Mouse (Mus musculus): Measurements from ENCODE around the gene Vil1. TPM values are rescaled to one million over a fixed set of nuclear protein-coding genes. Genes with fewer than 3 reads are reported as not detected.
A peak's percentile ranks its signal among the peaks of the same experiment; 100 is the strongest.

Vil1 gene
- polyA plus RNA-seq, 1 experiment from 2014 or later: 0.34 TPM

DNA sequence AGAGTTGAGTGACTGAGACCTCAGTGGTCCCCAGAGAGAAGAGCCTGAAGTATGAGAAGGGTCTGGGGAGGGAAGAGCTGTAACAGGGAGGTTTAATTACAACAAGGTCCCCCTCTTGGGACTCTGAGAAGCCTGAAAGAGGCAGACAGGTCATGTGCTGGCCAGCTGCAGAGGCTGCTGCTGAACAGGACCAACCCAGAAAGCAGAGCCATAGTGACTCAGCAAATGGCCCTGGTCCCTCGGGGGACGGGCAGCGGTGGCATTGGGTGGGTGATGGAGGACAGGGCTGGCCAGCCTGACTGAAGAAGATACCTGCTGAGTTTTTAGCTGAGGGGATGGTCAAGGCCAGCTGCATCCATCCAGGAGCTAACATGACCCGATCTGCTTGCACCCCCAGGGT, 32.8 kb upstream of the Vil1 start:
- ATAC-seq (ENCODE audit: borderline replicate concordance, extremely low read depth, low FRiP score, low TSS enrichment): no peak
- Histone ChIP-seq H3K4me3 (no peak overlapping the region), H3K27ac (no peak overlapping the region), H3K36me3 (no peaks in the 10 kb centered on the region), H3K4me1 (no peaks in the 10 kb centered on the region; the same call in 1 of the 2 replicates), H3K4me2 (no peak overlapping the region), H3K9ac (no peak overlapping the region), H3K9me3 (no peaks in the 10 kb centered on the region), H3K27me3 (no peaks in the 10 kb centered on the region)
- WGBS: 73% methylated on average over 4 of the region's 4 CpGs

GRCm38 (mm10) chr1:74379058-74379504, 30.1 kb upstream of the Vil1 start:
- no peaks in the 10 kb centered on the region for H3K27me3 ChIP-seq
- no peaks in the 10 kb centered on the region for H3K36me3 ChIP-seq
- WGBS: 79% methylated on average over 7 of the region's 7 CpGs
- no peaks in the 10 kb centered on the region; the same call in 1 of the 2 replicates for H3K4me1 ChIP-seq
- H3K9ac ChIP-seq: no peak overlapping the region
- H3K27ac ChIP-seq: no peak overlapping the region
- H3K4me2 ChIP-seq: no peak overlapping the region
- ATAC-seq (ENCODE audit: borderline replicate concordance, extremely low read depth, low FRiP score, low TSS enrichment): no peak
- no peak overlapping the region for H3K4me3 ChIP-seq
- H3K9me3 ChIP-seq: no peaks in the 10 kb centered on the region

DNA sequence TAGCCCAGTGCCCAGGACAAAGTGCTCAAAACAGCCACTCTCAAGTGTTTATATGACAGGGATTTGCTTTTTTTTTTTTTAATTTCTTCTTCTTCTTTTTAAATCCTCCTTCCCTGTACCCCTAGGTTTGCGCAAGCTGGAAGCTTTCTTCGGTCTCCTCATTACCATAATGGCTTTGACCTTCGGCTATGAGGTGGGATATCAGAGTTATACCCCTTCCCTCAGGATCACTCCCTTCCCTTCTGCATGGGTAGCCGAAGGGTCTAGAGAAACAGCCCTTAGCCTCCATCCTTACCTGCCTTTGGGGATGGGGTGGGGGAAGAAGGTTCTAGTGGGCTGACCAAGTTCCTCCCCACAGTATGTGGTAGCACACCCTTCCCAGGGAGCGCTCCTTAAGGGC, 28.7 kb upstream of the Vil1 start:
- Histone ChIP-seq H3K4me1 (no peaks in the 10 kb centered on the region; the same call in 1 of the 2 replicates), H3K9ac (no peak overlapping the region), H3K9me3 (no peaks in the 10 kb centered on the region), H3K36me3 (no peaks in the 10 kb centered on the region), H3K4me2 (no peak overlapping the region), H3K27ac (no peak overlapping the region), H3K27me3 (no peaks in the 10 kb centered on the region), H3K4me3 (no peak overlapping the region)
- ATAC-seq (ENCODE audit: borderline replicate concordance, extremely low read depth, low FRiP score, low TSS enrichment): no peak
- 65% methylated on average over 5 of the region's 5 CpGs for WGBS

GRCm38 (mm10) chr1:74381588-74382021, 27.6 kb upstream of the Vil1 start:
- Histone ChIP-seq H3K4me2 (no peak overlapping the region), H3K36me3 (no peaks in the 10 kb centered on the region), H3K4me3 (no peak overlapping the region), H3K27me3 (no peaks in the 10 kb centered on the region), H3K9me3 (no peaks in the 10 kb centered on the region), H3K4me1 (no peaks in the 10 kb centered on the region; the same call in 1 of the 2 replicates), H3K9ac (no peak overlapping the region), H3K27ac (no peak overlapping the region)
- ATAC-seq (ENCODE audit: borderline replicate concordance, extremely low read depth, low FRiP score, low TSS enrichment): no peak
- WGBS: 86% methylated on average over 10 of the region's 10 CpGs

- no peak for ATAC-seq (ENCODE audit: borderline replicate concordance, extremely low read depth, low FRiP score, low TSS enrichment)
Measured at GRCm38 (mm10) chr1:74383385-74383784, 25.8 kb upstream of the Vil1 start.

GRCm38 (mm10) chr1:74384525-74384924, 24.7 kb upstream of the Vil1 start:
- Histone ChIP-seq H3K27ac (no peak overlapping the region), H3K4me2 (no peak overlapping the region), H3K9me3 (no peaks in the 10 kb centered on the region), H3K27me3 (no peaks in the 10 kb centered on the region), H3K4me1 (peaks cover 13% of the 10 kb centered on the region), H3K9ac (no peak overlapping the region), H3K36me3 (no peaks in the 10 kb centered on the region), H3K4me3 (no peak overlapping the region)
- ATAC-seq (ENCODE audit: borderline replicate concordance, extremely low read depth, low FRiP score, low TSS enrichment): no peak
- 79% methylated on average over 8 of the region's 8 CpGs for WGBS

More at GRCm38 (mm10) chr1:74383385-74383784, 25.8 kb upstream of the Vil1 start:
- H3K4me1 ChIP-seq: peaks cover 9% of the 10 kb centered on the region; the same call in 1 of the 2 replicates
- no peak overlapping the region for H3K9ac ChIP-seq
- no peak overlapping the region for H3K4me2 ChIP-seq
- 67% methylated on average over 13 of the region's 13 CpGs for WGBS
- H3K9me3 ChIP-seq: no peaks in the 10 kb centered on the region
- no peaks in the 10 kb centered on the region for H3K27me3 ChIP-seq
- no peaks in the 10 kb centered on the region for H3K36me3 ChIP-seq
- H3K4me3 ChIP-seq: no peak overlapping the region
- H3K27ac ChIP-seq: no peak overlapping the region

- H3K4me3 ChIP-seq: no peak overlapping the region
- 90% methylated on average over 10 of the region's 10 CpGs for WGBS
Measured at GRCm38 (mm10) chr1:74385064-74385463, 24.1 kb upstream of the Vil1 start.

DNA sequence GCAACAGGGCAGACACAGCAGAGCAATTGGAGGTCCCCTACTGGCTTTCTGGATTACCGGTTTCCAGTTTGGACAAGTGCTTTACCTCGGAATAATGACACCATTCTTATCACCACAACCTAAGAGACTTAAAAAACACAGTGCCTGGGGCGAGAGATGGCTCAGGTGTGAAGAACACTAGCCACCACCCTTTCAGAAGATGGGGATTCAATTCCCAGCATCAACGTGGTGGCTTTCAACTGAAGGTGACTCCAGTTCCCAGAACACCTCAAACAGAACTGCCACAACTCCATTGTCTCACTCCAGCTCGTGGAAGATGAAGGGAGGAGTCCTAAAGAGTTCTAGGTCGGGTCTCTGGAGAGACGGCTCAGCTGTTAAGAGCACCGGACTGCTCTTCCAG, 23.6 kb upstream of the Vil1 start:
- Histone ChIP-seq H3K4me2 (no peak overlapping the region), H3K36me3 (no peaks in the 10 kb centered on the region), H3K4me3 (no peak overlapping the region), H3K27me3 (no peaks in the 10 kb centered on the region), H3K9me3 (no peaks in the 10 kb centered on the region), H3K27ac (no peak overlapping the region), H3K9ac (no peak overlapping the region), H3K4me1 (peaks cover 23% of the 10 kb centered on the region)
- 74% methylated on average over 8 of the region's 8 CpGs for WGBS
- ATAC-seq (ENCODE audit: borderline replicate concordance, extremely low read depth, low FRiP score, low TSS enrichment): no peak

More at GRCm38 (mm10) chr1:74385064-74385463, 24.1 kb upstream of the Vil1 start:
- peaks cover 19% of the 10 kb centered on the region for H3K4me1 ChIP-seq
- no peaks in the 10 kb centered on the region for H3K27me3 ChIP-seq
- H3K4me2 ChIP-seq: no peak overlapping the region
- no peak overlapping the region for H3K9ac ChIP-seq
- no peak overlapping the region for H3K27ac ChIP-seq
- no peak for ATAC-seq (ENCODE audit: borderline replicate concordance, extremely low read depth, low FRiP score, low TSS enrichment)
- H3K9me3 ChIP-seq: no peaks in the 10 kb centered on the region
- H3K36me3 ChIP-seq: no peaks in the 10 kb centered on the region

DNA sequence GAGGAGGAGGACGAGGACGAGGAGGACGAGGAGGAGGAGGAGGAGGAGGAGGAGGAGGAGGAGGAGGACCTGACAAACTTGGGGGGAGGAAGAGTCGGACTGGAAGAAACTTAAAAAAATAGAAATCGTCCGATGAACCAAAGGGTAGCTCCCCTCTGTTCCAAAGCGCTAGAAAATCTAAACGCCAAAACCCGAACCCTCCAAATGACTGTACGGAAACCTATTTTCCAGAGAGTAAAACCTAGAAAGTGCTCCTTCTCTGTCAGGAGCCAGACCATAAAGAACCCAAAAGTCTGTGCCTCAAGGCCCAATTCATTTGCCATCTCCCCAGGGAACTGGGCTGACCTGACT, 22.8 kb upstream of the Vil1 start:
- H3K9me3 ChIP-seq: no peaks in the 10 kb centered on the region
- peak overlapping the region; percentile 99 for H3K27ac ChIP-seq
- peaks cover 28% of the 10 kb centered on the region for H3K4me1 ChIP-seq
- no peaks in the 10 kb centered on the region for H3K27me3 ChIP-seq
- H3K4me3 ChIP-seq: peak overlapping the region; percentile 55
- peak overlapping the region; percentile 61 for H3K9ac ChIP-seq
- H3K36me3 ChIP-seq: no peaks in the 10 kb centered on the region
- no peak for ATAC-seq (ENCODE audit: borderline replicate concordance, extremely low read depth, low FRiP score, low TSS enrichment)
- WGBS: 42% methylated on average over 7 of the region's 10 CpGs
- H3K4me2 ChIP-seq: peak overlapping the region; percentile 65

DNA sequence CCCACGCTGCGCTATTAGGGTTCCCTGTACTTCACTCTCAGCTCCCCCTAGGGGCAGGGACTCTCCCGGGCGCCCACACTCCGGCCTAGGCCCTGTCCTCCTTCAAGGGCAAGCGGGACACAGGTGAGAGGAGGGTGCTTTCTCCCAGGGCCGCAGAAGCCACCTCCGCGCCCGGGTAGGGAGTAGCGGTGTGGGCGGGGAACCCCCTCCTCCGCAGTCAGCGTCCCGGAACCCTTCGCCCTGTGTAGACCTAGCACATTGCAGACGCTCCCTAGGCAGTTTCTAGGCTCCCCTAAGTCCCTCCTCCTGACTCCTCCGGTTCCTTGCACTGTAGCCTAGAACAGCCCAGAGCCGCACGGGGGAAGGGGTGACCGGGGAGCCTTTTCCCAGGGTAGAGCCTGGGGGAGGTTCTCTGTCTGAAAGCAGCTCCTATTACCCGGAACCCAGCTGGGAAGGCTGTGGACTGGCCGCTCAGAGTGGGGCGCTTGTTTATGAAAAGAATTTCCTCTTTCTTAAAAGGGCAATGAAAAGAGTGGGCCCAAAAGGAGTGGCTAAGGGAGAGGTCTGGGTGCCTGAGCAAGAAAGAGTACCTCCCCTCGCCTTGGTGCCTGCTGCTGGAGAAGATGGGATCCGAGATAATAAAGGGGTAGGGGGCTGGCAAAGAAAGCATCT, 22.3 kb upstream of the Vil1 start:
- ATAC-seq (ENCODE audit: borderline replicate concordance, extremely low read depth, low FRiP score, low TSS enrichment): peak; percentile 81
- no peaks in the 10 kb centered on the region for H3K9me3 ChIP-seq
- H3K4me1 ChIP-seq: peaks cover 28% of the 10 kb centered on the region
- H3K9ac ChIP-seq: peak overlapping the region; percentile 61
- H3K27ac ChIP-seq: peak overlapping the region; percentile 99
- H3K4me3 ChIP-seq: peak overlapping the region; percentile 55
- H3K4me2 ChIP-seq: peak overlapping the region; percentile 65
- no peaks in the 10 kb centered on the region for H3K27me3 ChIP-seq
- H3K36me3 ChIP-seq: no peaks in the 10 kb centered on the region
- under 1% methylated on average over 26 of the region's 26 CpGs for WGBS

- 47% methylated on average over 15 of the region's 15 CpGs for WGBS
- peak overlapping the region; percentile 99 for H3K27ac ChIP-seq
- peak overlapping the region; percentile 61; the same call in 1 of the 2 replicates for H3K9ac ChIP-seq
- peak overlapping the region; percentile 65 for H3K4me2 ChIP-seq
- H3K36me3 ChIP-seq: no peaks in the 10 kb centered on the region
- H3K9me3 ChIP-seq: no peaks in the 10 kb centered on the region
- ATAC-seq (ENCODE audit: borderline replicate concordance, extremely low read depth, low FRiP score, low TSS enrichment): no peak
- H3K4me1 ChIP-seq: peaks cover 28% of the 10 kb centered on the region
- no peaks in the 10 kb centered on the region for H3K27me3 ChIP-seq
- H3K4me3 ChIP-seq: peak overlapping the region; percentile 55
Measured at GRCm38 (mm10) chr1:74387386-74387988, 21.7 kb upstream of the Vil1 start.

GRCm38 (mm10) chr1:74388398-74388920, 20.7 kb upstream of the Vil1 start:
- Histone ChIP-seq H3K27me3 (no peaks in the 10 kb centered on the region), H3K9me3 (no peaks in the 10 kb centered on the region), H3K27ac (peak overlapping the region; percentile 26; the same call in 1 of the 2 replicates), H3K9ac (no peak overlapping the region), H3K4me3 (no peak overlapping the region), H3K4me2 (no peak overlapping the region), H3K36me3 (peaks cover 1% of the 10 kb centered on the region; the same call in 1 of the 2 replicates), H3K4me1 (peaks cover 36% of the 10 kb centered on the region)
- no peak for ATAC-seq (ENCODE audit: borderline replicate concordance, extremely low read depth, low FRiP score, low TSS enrichment)
- 74% methylated on average over 7 of the region's 7 CpGs for WGBS

Measured in lung, embryonic 15.5 days (tissue).